Mouse (Mus musculus) left cerebral cortex, postnatal 36 days (tissue): ENCODE results near the gene Mapre3. TPM values are rescaled to one million over a fixed set of nuclear protein-coding genes. Genes with fewer than 3 reads are reported as not detected.

Source experiments
- DNase-seq, 2 experiments: peaks; one replicate each; pipeline ENCODE4 v3.0.0; 2021 to 2022; ENCODE audit warnings: low spot score in 2 of 2, mixed read lengths in 1 of 2
- intact Hi-C: fragments of 180-260 bp; cut with DNase I; formaldehyde crosslinking; loops from one replicate; pipeline ENCODE4 v1.15.1; 2025
- total RNA-seq, 2 experiments: library from RNA; stranded (reverse); gene quantifications; 2 replicates each; pipeline ENCODE4 v1.2.3; 2021

Mapre3 gene
- total RNA-seq, 2 experiments from 2014 or later = 223 to 238 TPM

DNA sequence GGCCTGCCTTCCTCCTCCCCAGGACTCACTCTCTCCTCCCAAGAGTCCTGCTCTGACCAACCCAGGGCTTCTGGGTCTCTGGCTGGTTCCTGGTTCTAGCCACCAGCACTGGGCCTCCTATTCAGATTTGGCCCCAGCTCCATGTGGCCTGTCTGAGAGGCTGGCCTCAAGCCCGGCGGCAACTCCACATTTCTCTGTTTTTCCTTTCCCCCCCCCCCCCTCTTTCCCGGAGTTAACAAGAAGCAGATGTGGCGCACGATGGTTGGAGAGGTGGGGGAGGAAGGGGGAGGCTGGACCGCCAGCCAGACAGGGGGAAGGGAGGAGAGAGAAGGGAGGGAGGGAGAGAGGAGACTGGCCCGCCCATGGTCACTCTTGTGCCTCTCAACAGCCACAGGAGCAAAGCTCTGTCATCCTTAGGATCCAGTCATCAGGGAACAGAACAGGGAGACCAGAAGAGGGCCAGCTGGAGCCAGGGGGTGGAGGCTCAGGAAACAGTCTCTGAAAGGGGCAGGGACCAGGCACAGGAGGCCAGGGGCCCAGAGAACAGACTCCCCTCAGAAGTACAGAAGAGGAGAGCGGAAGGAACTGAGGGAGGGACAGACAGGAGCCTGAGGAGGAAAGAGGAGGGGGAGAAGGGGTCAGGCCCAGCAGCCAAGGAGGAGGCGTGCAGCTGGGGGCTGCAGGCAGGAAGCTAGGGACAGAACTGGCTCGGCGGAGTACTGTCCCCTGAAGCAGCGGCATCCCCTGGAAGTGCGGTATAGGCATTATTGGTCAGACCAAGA lies 98.8 kb downstream of the Mapre3 start, which contains the start of gene Emilin1:
Gene Emilin1, plus strand, starts transcription at position 343 of the 782 bp plus-strand sequence.
- intact Hi-C loops = loop anchor here (10.0 kb wide), 1 partner anchor 198 kb away; the partner anchor contains the start of gene Dpysl5
- DNase-seq = no peak

DNA sequence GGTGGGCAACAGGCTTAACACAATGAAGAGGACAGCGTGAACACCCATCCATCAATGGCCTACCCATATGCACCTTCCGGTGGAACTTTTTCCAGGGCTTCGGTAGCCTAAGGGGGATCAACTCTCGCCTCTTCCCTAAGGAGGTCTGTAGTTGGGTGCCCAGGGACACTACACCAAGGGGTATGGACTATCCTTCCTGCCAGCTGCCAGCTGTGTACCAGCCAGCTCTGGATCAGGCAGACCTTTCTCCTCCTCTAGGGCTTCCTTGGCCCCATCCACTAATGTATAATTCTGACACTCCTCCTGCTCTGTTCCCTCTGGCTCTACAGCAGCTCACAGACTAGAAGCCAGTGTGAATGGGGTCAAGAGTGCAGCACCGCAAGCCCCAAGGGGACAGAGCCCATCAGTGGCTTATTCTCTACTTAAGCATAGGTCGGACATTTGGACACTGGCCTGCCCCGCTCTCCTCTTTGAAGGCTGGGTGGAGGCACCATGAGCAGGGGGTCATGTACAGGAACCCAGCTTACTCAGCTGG lies 99.7 kb downstream of the Mapre3 start:
- intact Hi-C loops = loop anchor here (2.0 to 10.0 kb wide), 2 partner anchors 107 to 199 kb away; partner anchors contain the start of gene Dpysl5
- DNase-seq = no peak

DNA sequence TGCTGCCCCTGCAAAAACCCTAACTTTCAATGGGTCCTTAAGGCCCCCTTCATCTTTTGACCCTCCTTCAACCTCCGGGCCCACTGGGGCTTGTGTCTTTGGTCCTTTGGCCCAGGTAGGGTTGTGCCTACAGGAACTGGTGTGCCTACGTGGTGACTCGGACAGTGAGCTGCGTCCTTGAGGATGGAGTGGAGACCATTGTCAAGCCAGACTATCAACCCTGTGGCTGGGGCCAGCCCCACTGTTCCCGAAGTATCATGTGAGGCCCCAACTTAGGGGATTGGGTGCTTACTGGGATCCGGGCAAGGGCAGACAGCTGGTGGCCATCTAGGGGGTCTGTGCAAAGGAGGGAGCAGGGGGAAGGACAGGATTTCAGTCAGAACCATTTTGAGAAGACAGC lies 100.4 kb downstream of the Mapre3 start:
- DNase-seq = no peak
- intact Hi-C loops = loop anchor here (2.0 to 10.0 kb wide), 2 partner anchors 108 to 200 kb away; partner anchors contain the start of gene Dpysl5

DNA sequence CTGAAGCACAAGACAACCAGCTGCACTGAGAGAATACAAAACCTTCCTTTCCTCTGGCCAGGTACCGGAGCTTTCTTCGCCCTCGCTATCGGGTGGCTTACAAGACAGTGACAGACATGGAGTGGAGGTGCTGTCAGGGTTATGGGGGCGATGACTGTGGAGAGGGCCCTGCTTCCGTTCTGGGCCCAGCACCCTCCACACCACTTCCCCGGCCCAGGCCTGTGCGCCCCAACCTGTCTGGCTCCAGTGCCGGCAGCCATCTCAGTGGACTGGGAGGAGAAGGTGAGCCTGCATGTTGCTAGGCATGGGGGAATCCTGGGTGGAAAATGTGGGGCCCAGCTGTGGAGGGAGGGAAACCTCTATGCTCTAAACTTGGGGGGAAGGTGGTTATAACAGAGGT lies 101.0 kb downstream of the Mapre3 start:
- intact Hi-C loops = loop anchor here (2.0 to 10.0 kb wide), 2 partner anchors 109 to 201 kb away; partner anchors contain the start of gene Dpysl5

More for the DNA sequence above, 101.0 kb downstream of the Mapre3 start:
- DNase-seq = no peak

Other genes with a start within 250 kb of the Mapre3 start
- 10 to 100 TPM; 21.1 to 21.3 TPM for gene Kcnk3, start 226.5 kb upstream of the Mapre3 start, total RNA-seq
- 10 to 100 TPM; 38.5 to 38.7 TPM for gene Slc35f6, start 166.7 kb upstream of the Mapre3 start, total RNA-seq
- 1 to 10 TPM; 6.0 TPM for gene Cenpa, start 147.9 kb upstream of the Mapre3 start, total RNA-seq
- gene Dpysl5, start 103.1 kb upstream of the Mapre3 start, total RNA-seq = 10 to 100 TPM; 21.6 to 30.1 TPM
- 10 to 100 TPM; 51.9 to 79.5 TPM for gene Tmem214, start 53.4 kb downstream of the Mapre3 start, total RNA-seq
- gene Agbl5, start 74.1 kb downstream of the Mapre3 start, total RNA-seq = 10 to 100 TPM; 13.5 to 20.2 TPM
- gene Ost4, start 93.1 kb downstream of the Mapre3 start, total RNA-seq = 10 to 100 TPM; 82.6 to 97.0 TPM
- gene Emilin1, start 98.8 kb downstream of the Mapre3 start, total RNA-seq = 1 to 10 TPM; 1.7 to 5.1 TPM
- 10 to 100 TPM; 14.4 TPM for gene Khk, start 106.8 kb downstream of the Mapre3 start, total RNA-seq
- gene Cgref1, start 130.9 kb downstream of the Mapre3 start, total RNA-seq = 10 to 100 TPM; 26.1 to 26.4 TPM
- 100 to 1,000 TPM; 121 to 128 TPM for gene Preb, start 145.7 kb downstream of the Mapre3 start, total RNA-seq
- under 1 TPM; 0.15 to 0.27 TPM for gene Tcf23, start 154.0 kb downstream of the Mapre3 start, total RNA-seq
- 10 to 100 TPM; 74.3 to 75.8 TPM for gene Atraid, start 233.7 kb downstream of the Mapre3 start, total RNA-seq
- 10 to 100 TPM; 14.4 to 17.9 TPM for gene Slc5a6, start 234.3 kb downstream of the Mapre3 start, total RNA-seq
- 10 to 100 TPM; 18.1 to 21.8 TPM for gene Cad, start 240.1 kb downstream of the Mapre3 start, total RNA-seq